Mouse (Mus musculus) midbrain, embryonic 13.5 days (tissue): Measurements from ENCODE around the gene Rps11. TPM values are rescaled to one million over a fixed set of nuclear protein-coding genes. Genes with fewer than 3 reads are reported as not detected.
A peak's percentile ranks its signal among the peaks of the same experiment; 100 is the strongest.
"Not testable (repeated sequence)": the region's sequence is repeated elsewhere in the genome, so short reads cannot be mapped to it uniquely, and the experiment has no call there.

Experiments used
- ATAC-seq: fragments of 200-750 bp; cut with Nextera tagmentation; 2 replicates; pipeline ENCODE4 v1.8.0; 2017; ENCODE audit warnings: mild to moderate bottlenecking, moderate TSS enrichment, moderate library complexity
- H3K27ac ChIP-seq: fragments of 300-500 bp; sonication (generic); 2 replicates; pipeline ENCODE4 v1.5.1; 2015; ENCODE audit warnings: inconsistent platforms, mild to moderate bottlenecking, moderate library complexity
- H3K27me3 ChIP-seq: fragments of 300-500 bp; sonication (generic); 2 replicates; pipeline ENCODE4 v1.6.1; 2015; ENCODE audit warnings: mild to moderate bottlenecking, inconsistent platforms
- H3K36me3 ChIP-seq: fragments of 300-500 bp; sonication (generic); 2 replicates; pipeline ENCODE4 v1.6.1; 2015; ENCODE audit warnings: mild to moderate bottlenecking, inconsistent platforms
- H3K4me1 ChIP-seq: fragments of 300-500 bp; sonication (generic); replicated peaks from 2 replicates; pipeline ENCODE4 v1.6.1; 2015; ENCODE audit warnings: inconsistent platforms
- H3K4me2 ChIP-seq: fragments of 300-500 bp; sonication (generic); replicated peaks from 2 replicates; pipeline ENCODE4 v1.6.1; 2015; ENCODE audit warnings: moderate library complexity, mild to moderate bottlenecking, inconsistent platforms
- H3K4me3 ChIP-seq: fragments of 300-500 bp; sonication (generic); replicated peaks from 2 replicates; pipeline ENCODE4 v1.5.1; 2015; ENCODE audit warnings: mild to moderate bottlenecking, inconsistent platforms
- H3K9ac ChIP-seq: fragments of 300-500 bp; sonication (generic); replicated peaks from 2 replicates; pipeline ENCODE4 v1.6.1; 2015; ENCODE audit warnings: mild to moderate bottlenecking, inconsistent platforms
- H3K9me3 ChIP-seq: fragments of 300-500 bp; sonication (generic); 2 replicates; pipeline ENCODE4 v1.6.1; 2016; ENCODE audit warnings: mild to moderate bottlenecking, inconsistent platforms
- WGBS: fragments of 180-500 bp; shearing (Covaris S2); methylation state at CpG from one replicate; pipeline ENCODE4 v1.1.7; 2015; 5-methylcytosine and 5-hydroxymethylcytosine counted together
- polyA plus RNA-seq: library from polyadenylated mRNA; unstranded; fragments of >200 nt; fragmentation: Nextera tagmentation; extraction: Ambion mirVana; gene quantifications from 2 replicates; pipeline ENCODE4 v1.2.1, GENCODE M21; 2015

The Rps11 gene
- polyA plus RNA-seq, 1 experiment from 2014 or later, result 1,074 TPM

- ATAC-seq, H3K27ac ChIP-seq, H3K4me2 ChIP-seq, H3K9ac ChIP-seq, H3K27me3 ChIP-seq, H3K9me3 ChIP-seq: not testable (repeated sequence)
- Histone ChIP-seq H3K4me3 (peak overlapping the region; percentile 62; the same call in 1 of the 2 replicates), H3K36me3 (peaks cover 13% of the 10 kb centered on the region), H3K4me1 (peaks cover 32% of the 10 kb centered on the region)
- 93% methylated on average over 2 of the region's 2 CpGs for WGBS
These were observed 28.8 kb upstream of the Rps11 start for GRCm38 (mm10) chr7:45153052-45153451.

GRCm38 (mm10) chr7:45151303-45151702 lies 27.1 kb upstream of the Rps11 start:
- Histone ChIP-seq H3K9ac (no peak overlapping the region), H3K27me3 (no peaks in the 10 kb centered on the region), H3K4me1 (peaks cover 32% of the 10 kb centered on the region), H3K4me2 (no peak overlapping the region), H3K27ac (no peak overlapping the region), H3K4me3 (no peak overlapping the region), H3K9me3 (no peaks in the 10 kb centered on the region), H3K36me3 (0 out of 2 replicates have a peak, but pooled peaks cover 2% of the 10 kb centered on the region)
- ATAC-seq, result no peak
- WGBS, result 63% methylated on average over 11 of the region's 11 CpGs

GRCm38 (mm10) chr7:45150321-45150720 lies 26.1 kb upstream of the Rps11 start:
- no peak overlapping the region for H3K27ac ChIP-seq
- 76% methylated on average over 4 of the region's 4 CpGs for WGBS
- no peaks in the 10 kb centered on the region for H3K27me3 ChIP-seq
- peaks cover 8% of the 10 kb centered on the region for H3K36me3 ChIP-seq
- no peaks in the 10 kb centered on the region for H3K9me3 ChIP-seq
- H3K9ac ChIP-seq, result no peak overlapping the region
- no peak overlapping the region for H3K4me2 ChIP-seq
- H3K4me3 ChIP-seq, result no peak overlapping the region
- H3K4me1 ChIP-seq, result peaks cover 25% of the 10 kb centered on the region
- ATAC-seq, result no peak

- ATAC-seq, result no peak
- H3K9ac ChIP-seq, result no peak overlapping the region
- H3K27ac ChIP-seq, result no peak overlapping the region
- H3K4me1 ChIP-seq, result peaks cover 18% of the 10 kb centered on the region
- 17% methylated on average over 6 of the region's 6 CpGs for WGBS
- H3K4me2 ChIP-seq, result no peak overlapping the region
- no peak overlapping the region for H3K4me3 ChIP-seq
- no peaks in the 10 kb centered on the region for H3K9me3 ChIP-seq
- H3K36me3 ChIP-seq, result peaks cover 13% of the 10 kb centered on the region
- H3K27me3 ChIP-seq, result no peaks in the 10 kb centered on the region
These were observed 25.3 kb upstream of the Rps11 start for GRCm38 (mm10) chr7:45149545-45149944.

- Histone ChIP-seq H3K9me3 (no peaks in the 10 kb centered on the region), H3K27ac (no peak overlapping the region), H3K4me1 (peaks cover 16% of the 10 kb centered on the region), H3K4me2 (no peak overlapping the region), H3K36me3 (peaks cover 22% of the 10 kb centered on the region), H3K9ac (no peak overlapping the region; the same call in 1 of the 2 replicates), H3K4me3 (no peak overlapping the region), H3K27me3 (no peaks in the 10 kb centered on the region)
- no peak for ATAC-seq
- 77% methylated on average over 4 of the region's 4 CpGs for WGBS
These were observed 24.4 kb upstream of the Rps11 start for GRCm38 (mm10) chr7:45148534-45149098.

GRCm38 (mm10) chr7:45147899-45148298 lies 23.7 kb upstream of the Rps11 start:
- H3K4me3 ChIP-seq, result no peak overlapping the region
- H3K4me2 ChIP-seq, result no peak overlapping the region
- peaks cover 11% of the 10 kb centered on the region; the same call in 1 of the 2 replicates for H3K4me1 ChIP-seq
- H3K36me3 ChIP-seq, result peaks cover 29% of the 10 kb centered on the region
- H3K27me3 ChIP-seq, result no peaks in the 10 kb centered on the region
- WGBS, result 93% methylated on average over 11 of the region's 11 CpGs
- H3K9me3 ChIP-seq, result no peaks in the 10 kb centered on the region
- no peak for ATAC-seq
- H3K9ac ChIP-seq, result no peak overlapping the region
- H3K27ac ChIP-seq, result no peak overlapping the region

- H3K4me2 ChIP-seq, result no peak overlapping the region
- ATAC-seq, result no peak
- no peak overlapping the region for H3K9ac ChIP-seq
- peaks cover 36% of the 10 kb centered on the region for H3K36me3 ChIP-seq
- H3K9me3 ChIP-seq, result no peaks in the 10 kb centered on the region
- 96% methylated on average over 11 of the region's 11 CpGs for WGBS
- H3K4me1 ChIP-seq, result peaks cover 11% of the 10 kb centered on the region; the same call in 1 of the 2 replicates
- H3K27me3 ChIP-seq, result no peaks in the 10 kb centered on the region
- no peak overlapping the region for H3K4me3 ChIP-seq
- H3K27ac ChIP-seq, result no peak overlapping the region
These were observed 23.0 kb upstream of the Rps11 start for GRCm38 (mm10) chr7:45147267-45147666.

GRCm38 (mm10) chr7:45145460-45145859 lies 21.2 kb upstream of the Rps11 start:
- Histone ChIP-seq H3K4me3 (no peak overlapping the region), H3K4me1 (0 out of 2 replicates have a peak, but pooled peaks cover 3% of the 10 kb centered on the region), H3K27ac (no peak overlapping the region), H3K27me3 (no peaks in the 10 kb centered on the region), H3K36me3 (peaks cover 45% of the 10 kb centered on the region), H3K4me2 (no peak overlapping the region), H3K9ac (0 out of 2 replicates have a peak overlapping the region, but pooled peaks have one; percentile 3), H3K9me3 (no peaks in the 10 kb centered on the region)
- WGBS, result 94% methylated on average over 8 of the region's 8 CpGs
- ATAC-seq, result no peak

- Histone ChIP-seq H3K27ac (no peak overlapping the region), H3K36me3 (peaks cover 45% of the 10 kb centered on the region), H3K4me1 (0 out of 2 replicates have a peak, but pooled peaks cover 2% of the 10 kb centered on the region), H3K27me3 (no peaks in the 10 kb centered on the region), H3K4me3 (no peak overlapping the region), H3K9me3 (no peaks in the 10 kb centered on the region), H3K4me2 (no peak overlapping the region), H3K9ac (peak overlapping the region; percentile 37; the same call in 1 of the 2 replicates)
- no peak for ATAC-seq
- WGBS, result 88% methylated on average over 13 of the region's 13 CpGs
These were observed 20.3 kb upstream of the Rps11 start for GRCm38 (mm10) chr7:45144368-45145174.

- Histone ChIP-seq H3K4me2 (no peak overlapping the region), H3K9me3 (no peaks in the 10 kb centered on the region), H3K27ac (no peak overlapping the region), H3K4me3 (no peak overlapping the region), H3K36me3 (peaks cover 45% of the 10 kb centered on the region), H3K27me3 (peaks cover 11% of the 10 kb centered on the region), H3K9ac (no peak overlapping the region), H3K4me1 (no peaks in the 10 kb centered on the region)
- no peak for ATAC-seq
- WGBS, result 90% methylated on average over 5 of the region's 5 CpGs
These were observed 17.7 kb upstream of the Rps11 start for GRCm38 (mm10) chr7:45141914-45142313.

- H3K4me3 ChIP-seq, result no peak overlapping the region
- peaks cover 45% of the 10 kb centered on the region for H3K36me3 ChIP-seq
- 88% methylated on average over 3 of the region's 3 CpGs for WGBS
- 0 out of 2 replicates have a peak, but pooled peaks cover 2% of the 10 kb centered on the region for H3K4me1 ChIP-seq
- H3K4me2 ChIP-seq, result no peak overlapping the region
- H3K27ac ChIP-seq, result no peak overlapping the region
- H3K27me3 ChIP-seq, result peaks cover 15% of the 10 kb centered on the region
- no peak for ATAC-seq
- H3K9me3 ChIP-seq, result no peaks in the 10 kb centered on the region
- H3K9ac ChIP-seq, result no peak overlapping the region
These were observed 17.1 kb upstream of the Rps11 start for GRCm38 (mm10) chr7:45141319-45141718.

- Histone ChIP-seq H3K9ac (no peak overlapping the region), H3K4me2 (no peak overlapping the region), H3K4me3 (no peak overlapping the region), H3K9me3 (no peaks in the 10 kb centered on the region), H3K4me1 (peaks cover 10% of the 10 kb centered on the region), H3K27me3 (peaks cover 25% of the 10 kb centered on the region), H3K27ac (no peak overlapping the region), H3K36me3 (peaks cover 35% of the 10 kb centered on the region)
- ATAC-seq, result no peak
- WGBS, result 80% methylated on average over 8 of the region's 8 CpGs
These were observed 15.9 kb upstream of the Rps11 start for GRCm38 (mm10) chr7:45139904-45140723.
